Mouse (Mus musculus): ENCODE data around the gene Slc46a3.

Gene Slc46a3

GRCm38 (mm10) chr5:147845319-147845718, 49.3 kb downstream of the Slc46a3 start:
- DNase-seq (ENCODE audit: low spot score in 2 of 2): no peak

- no peak for DNase-seq (ENCODE audit: low spot score in 2 of 2)
These were observed 51.3 kb downstream of the Slc46a3 start for GRCm38 (mm10) chr5:147843340-147843739.

- no peak for DNase-seq (ENCODE audit: low spot score in 2 of 2)
These were observed 55.2 kb downstream of the Slc46a3 start for GRCm38 (mm10) chr5:147839418-147839817.

- no peak for DNase-seq (ENCODE audit: low spot score in 2 of 2)
These were observed 59.6 kb downstream of the Slc46a3 start for GRCm38 (mm10) chr5:147834841-147835500.

GRCm38 (mm10) chr5:147832842-147833241, 61.8 kb downstream of the Slc46a3 start:
- no peak for DNase-seq (ENCODE audit: low spot score in 2 of 2)

- no peak for DNase-seq (ENCODE audit: low spot score in 2 of 2)
These were observed 65.8 kb downstream of the Slc46a3 start for GRCm38 (mm10) chr5:147828846-147829245.
